Mouse (Mus musculus): ENCODE data around the gene Pnkd. TPM values are rescaled to one million over a fixed set of nuclear protein-coding genes. Genes with fewer than 3 reads are reported as not detected.
"Not testable (repeated sequence)": the region's sequence is repeated elsewhere in the genome, so short reads cannot be mapped to it uniquely, and the experiment has no call there.

Gene Pnkd
- polyA plus RNA-seq, 1 experiment: 63.0 TPM

DNA sequence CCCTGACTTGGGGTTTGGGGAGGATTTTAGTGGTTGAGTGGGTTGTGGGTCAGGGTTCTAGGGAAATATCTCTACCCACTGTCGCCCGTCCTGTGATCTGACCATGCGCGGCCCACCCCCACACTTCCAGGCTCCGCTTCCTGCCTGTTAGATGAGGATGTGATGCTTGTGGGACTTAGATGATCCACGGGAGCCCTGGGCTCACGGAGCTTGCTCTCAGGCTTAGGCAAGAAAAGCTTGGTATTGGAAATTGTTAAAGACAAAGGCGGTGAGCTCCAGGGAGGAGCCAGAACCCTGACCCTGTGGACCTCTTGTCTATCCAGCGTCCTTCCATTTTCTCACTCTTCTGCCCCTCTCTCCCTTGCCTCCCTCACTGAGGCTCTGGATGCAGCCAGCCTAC lies 55.2 kb downstream of the Pnkd start:
- 80% methylated on average over 9 of the region's 9 CpGs for WGBS
- TF ChIP-seq CTCF (IDR thresholded peaks at IDR 0.05; ENCODE audit: insufficient read depth, low read length) (no peak), POLR2A (IDR thresholded peaks at IDR 0.05; ENCODE audit: borderline replicate concordance, extremely low read depth, low read depth, low read length) (no peak)
- Histone ChIP-seq H3K4me1 (ENCODE audit: control insufficient read depth, insufficient read depth, low read length) (no peaks in the 10 kb centered on the region), H3K4me3 (replicated peaks; ENCODE audit: extremely low read depth, low read depth, low read length) (no peak overlapping the region)
- DNase-seq: no peak

DNA sequence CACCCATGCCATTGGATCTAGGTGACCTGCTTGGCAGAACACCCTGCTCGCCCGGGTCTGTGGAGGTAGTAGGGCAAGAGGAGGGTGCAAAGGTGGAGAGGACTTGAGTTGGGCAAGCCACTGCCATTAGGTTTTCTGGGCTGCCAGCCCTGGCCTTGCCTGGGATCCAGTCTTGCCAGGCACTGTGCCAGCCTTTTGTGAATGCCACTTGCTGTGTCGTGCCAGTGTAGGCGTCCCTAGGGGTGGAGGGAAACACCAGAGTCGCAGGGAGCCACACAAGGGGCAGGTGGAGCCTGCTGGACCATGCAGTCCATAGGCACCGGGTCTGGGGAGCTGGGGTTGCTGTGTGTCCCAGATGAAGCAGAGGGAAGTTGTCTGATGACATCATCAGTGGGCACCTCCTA lies 55.6 kb downstream of the Pnkd start:
- no peak for DNase-seq
- 50% methylated on average over 6 of the region's 6 CpGs for WGBS
- TF ChIP-seq POLR2A (IDR thresholded peaks at IDR 0.05; ENCODE audit: borderline replicate concordance, extremely low read depth, low read depth, low read length): no peak
- TF ChIP-seq CTCF (IDR thresholded peaks at IDR 0.05; ENCODE audit: insufficient read depth, low read length): no peak

DNA sequence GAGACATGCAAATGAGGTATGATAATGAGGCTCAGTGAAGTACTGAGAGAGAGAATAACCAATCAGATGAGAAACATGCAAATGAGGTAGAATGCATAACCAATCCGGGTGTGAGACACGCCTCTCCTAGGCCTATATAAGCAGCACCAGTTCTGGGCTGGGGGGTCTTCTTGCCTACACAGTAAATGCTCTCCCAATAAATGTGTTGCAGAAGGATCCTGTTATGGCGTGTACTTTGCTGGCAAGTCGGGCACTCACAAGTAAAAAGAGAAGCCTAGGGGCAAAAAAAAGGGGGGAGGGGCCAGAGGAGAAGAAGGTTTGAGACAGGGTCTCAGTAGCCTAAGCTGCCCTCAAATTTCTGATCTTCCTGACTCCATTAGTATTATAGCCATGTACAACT lies 56.3 kb downstream of the Pnkd start:
- H3K4me1 ChIP-seq (ENCODE audit: control insufficient read depth, insufficient read depth, low read length); H3K4me3 ChIP-seq (replicated peaks; ENCODE audit: extremely low read depth, low read depth, low read length); DNase-seq: not testable (repeated sequence)
- WGBS: 90% methylated on average over 4 of the region's 4 CpGs

More for the DNA sequence above, 55.6 kb downstream of the Pnkd start:
- Histone ChIP-seq H3K4me1 (ENCODE audit: control insufficient read depth, insufficient read depth, low read length) (no peaks in the 10 kb centered on the region), H3K4me3 (replicated peaks; ENCODE audit: extremely low read depth, low read depth, low read length) (no peak overlapping the region)

DNA sequence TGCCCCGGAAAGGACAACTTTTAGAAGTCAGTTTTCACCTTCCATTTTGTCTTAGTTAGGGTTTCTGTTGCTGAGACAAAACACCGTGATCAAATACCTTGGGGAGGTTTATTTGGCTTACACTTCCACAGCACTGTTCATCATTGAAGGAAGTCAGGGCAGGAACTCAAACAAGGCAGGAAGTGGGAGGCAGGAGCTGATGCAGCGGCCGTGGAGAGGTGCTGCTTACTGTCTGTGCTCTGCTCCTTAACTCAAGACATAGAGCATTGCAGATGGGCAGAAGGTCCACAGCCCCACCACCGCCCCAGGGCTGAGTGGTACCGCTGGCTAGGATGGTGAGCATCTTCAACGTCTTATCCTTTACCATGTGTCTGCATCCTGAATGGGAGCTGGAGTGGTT lies 57.2 kb downstream of the Pnkd start:
- 72% methylated on average over 7 of the region's 7 CpGs for WGBS
- DNase-seq: no peak
- Histone ChIP-seq H3K4me3 (replicated peaks; ENCODE audit: extremely low read depth, low read depth, low read length) (no peak overlapping the region), H3K4me1 (ENCODE audit: control insufficient read depth, insufficient read depth, low read length) (no peaks in the 10 kb centered on the region)
- TF ChIP-seq POLR2A (IDR thresholded peaks at IDR 0.05; ENCODE audit: borderline replicate concordance, extremely low read depth, low read depth, low read length): no peak
- no peak for TF ChIP-seq CTCF (IDR thresholded peaks at IDR 0.05; ENCODE audit: insufficient read depth, low read length)

DNA sequence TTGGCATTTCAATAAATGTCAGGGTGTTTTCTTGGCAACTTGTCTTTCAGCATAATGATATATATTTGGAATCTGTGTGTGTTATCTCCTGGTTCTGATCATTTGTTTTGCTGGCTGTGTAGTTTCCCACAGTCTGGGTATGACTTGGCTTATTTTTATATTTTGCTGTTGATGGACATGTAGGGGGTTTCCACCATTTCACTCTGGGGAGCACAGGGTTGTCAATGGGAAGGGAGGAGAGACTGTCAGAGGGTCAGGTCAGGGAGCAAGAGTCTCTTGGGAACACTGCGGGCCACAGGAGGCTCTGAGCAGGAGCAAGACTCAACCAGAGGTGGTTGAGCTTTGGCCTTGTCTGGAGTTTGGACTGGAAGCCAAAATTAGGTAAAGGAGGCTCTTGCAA lies 57.6 kb downstream of the Pnkd start:
- TF ChIP-seq POLR2A (IDR thresholded peaks at IDR 0.05; ENCODE audit: borderline replicate concordance, extremely low read depth, low read depth, low read length) (no peak), CTCF (IDR thresholded peaks at IDR 0.05; ENCODE audit: insufficient read depth, low read length) (no peak)
- DNase-seq: no peak
- 81% methylated on average over 1 of the region's 1 CpGs for WGBS
- no peak overlapping the region for H3K4me3 ChIP-seq (replicated peaks; ENCODE audit: extremely low read depth, low read depth, low read length)
- H3K4me1 ChIP-seq (ENCODE audit: control insufficient read depth, insufficient read depth, low read length): no peaks in the 10 kb centered on the region

DNA sequence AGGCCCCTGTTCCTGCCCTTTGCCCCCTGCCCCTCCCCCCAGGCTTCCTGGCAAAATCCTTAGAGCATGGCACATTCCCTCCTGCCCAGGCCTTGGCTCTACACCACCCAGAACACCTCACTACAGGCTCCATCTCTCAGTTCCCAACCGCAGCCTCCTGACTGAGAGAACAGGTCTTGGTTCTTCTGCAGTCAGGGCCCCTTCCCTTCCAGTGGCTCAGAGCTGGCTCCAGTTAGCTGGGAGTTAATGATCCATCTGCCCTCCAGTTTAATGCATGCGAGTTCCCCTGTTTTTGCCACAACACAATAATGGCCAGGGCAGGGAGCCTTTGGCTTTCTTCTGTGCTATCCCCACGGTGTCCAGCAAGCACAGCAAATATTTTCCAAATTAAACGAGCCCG lies 58.4 kb downstream of the Pnkd start:
- 65% methylated on average over 5 of the region's 5 CpGs for WGBS
- Histone ChIP-seq H3K4me3 (replicated peaks; ENCODE audit: extremely low read depth, low read depth, low read length) (no peak overlapping the region), H3K4me1 (ENCODE audit: control insufficient read depth, insufficient read depth, low read length) (no peaks in the 10 kb centered on the region)
- no peak for DNase-seq
- no peak for TF ChIP-seq POLR2A (IDR thresholded peaks at IDR 0.05; ENCODE audit: borderline replicate concordance, extremely low read depth, low read depth, low read length)
- no peak for TF ChIP-seq CTCF (IDR thresholded peaks at IDR 0.05; ENCODE audit: insufficient read depth, low read length)

DNA sequence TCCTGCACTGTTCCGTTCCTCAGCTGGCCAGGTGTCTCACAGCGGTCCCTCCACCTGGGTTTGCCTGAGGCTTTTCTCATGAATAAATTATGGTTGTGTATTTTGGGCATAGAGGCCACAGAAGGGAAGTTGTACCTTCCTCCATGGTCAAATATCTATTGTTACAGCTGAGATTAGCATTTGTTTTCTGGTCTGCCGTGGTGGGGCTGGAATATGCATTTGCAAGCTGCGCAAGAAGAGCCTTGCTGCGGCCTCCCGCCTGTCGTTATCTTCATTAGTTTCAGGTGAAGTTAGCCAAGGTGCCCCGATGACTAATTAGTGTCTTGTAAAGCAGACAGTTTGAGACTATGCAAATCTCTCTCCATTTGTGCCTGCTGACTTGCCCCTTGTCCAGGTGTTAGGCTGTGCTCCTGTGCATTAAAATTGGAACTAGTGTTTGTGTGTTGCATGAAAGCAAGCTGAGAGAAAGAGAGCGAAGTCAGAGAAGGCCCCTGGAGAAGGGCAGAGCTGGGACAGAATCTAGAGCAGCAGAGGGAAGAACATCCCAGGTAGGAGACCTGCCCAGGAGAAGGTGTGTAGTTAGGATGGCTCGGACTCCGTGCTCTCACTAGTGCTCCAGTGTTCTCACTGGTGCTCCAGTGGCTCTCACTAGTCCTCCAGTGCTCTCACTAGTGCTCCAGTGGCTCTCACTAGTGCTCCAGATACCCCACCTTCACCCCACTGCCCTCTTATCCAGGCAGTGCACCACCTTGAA lies 59.6 kb downstream of the Pnkd start:
- no peak for DNase-seq
- no peaks in the 10 kb centered on the region for H3K4me1 ChIP-seq (ENCODE audit: control insufficient read depth, insufficient read depth, low read length)
- no peak overlapping the region for H3K4me3 ChIP-seq (replicated peaks; ENCODE audit: extremely low read depth, low read depth, low read length)
- WGBS: 80% methylated on average over 11 of the region's 11 CpGs
- TF ChIP-seq POLR2A (IDR thresholded peaks at IDR 0.05; ENCODE audit: borderline replicate concordance, extremely low read depth, low read depth, low read length) (no peak), CTCF (IDR thresholded peaks at IDR 0.05; ENCODE audit: insufficient read depth, low read length) (no peak)

DNA sequence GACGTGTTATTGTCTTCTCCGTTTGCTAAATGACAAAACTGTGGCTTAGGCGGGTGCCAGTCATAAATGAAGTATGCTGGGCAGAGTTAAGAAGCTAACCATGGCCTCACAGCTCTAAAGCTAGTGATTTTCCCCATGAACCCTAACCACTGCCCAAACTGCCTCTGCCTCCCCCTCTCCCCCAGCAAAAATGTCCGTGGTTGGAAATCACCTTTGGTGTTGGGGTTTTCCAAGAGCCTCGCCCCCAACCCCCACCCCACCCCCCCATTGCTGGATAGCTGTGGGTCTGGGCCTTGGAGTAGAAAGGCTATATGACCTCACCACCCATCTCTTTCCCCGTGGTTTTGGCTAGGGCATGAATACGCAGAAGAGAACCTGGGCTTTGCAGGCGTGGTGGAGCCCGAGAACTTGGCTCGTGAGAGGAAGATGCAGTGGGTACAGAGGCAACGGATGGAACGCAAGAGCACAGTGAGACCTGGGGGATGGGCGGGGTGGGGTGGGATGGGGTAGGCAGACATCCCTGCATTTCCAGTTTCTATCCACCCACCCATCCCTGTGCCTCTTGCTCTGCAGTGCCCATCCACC lies 66.5 kb downstream of the Pnkd start:
- H3K4me1 ChIP-seq (ENCODE audit: control insufficient read depth, insufficient read depth, low read length): no peaks in the 10 kb centered on the region
- WGBS: 91% methylated on average over 13 of the region's 13 CpGs

DNA sequence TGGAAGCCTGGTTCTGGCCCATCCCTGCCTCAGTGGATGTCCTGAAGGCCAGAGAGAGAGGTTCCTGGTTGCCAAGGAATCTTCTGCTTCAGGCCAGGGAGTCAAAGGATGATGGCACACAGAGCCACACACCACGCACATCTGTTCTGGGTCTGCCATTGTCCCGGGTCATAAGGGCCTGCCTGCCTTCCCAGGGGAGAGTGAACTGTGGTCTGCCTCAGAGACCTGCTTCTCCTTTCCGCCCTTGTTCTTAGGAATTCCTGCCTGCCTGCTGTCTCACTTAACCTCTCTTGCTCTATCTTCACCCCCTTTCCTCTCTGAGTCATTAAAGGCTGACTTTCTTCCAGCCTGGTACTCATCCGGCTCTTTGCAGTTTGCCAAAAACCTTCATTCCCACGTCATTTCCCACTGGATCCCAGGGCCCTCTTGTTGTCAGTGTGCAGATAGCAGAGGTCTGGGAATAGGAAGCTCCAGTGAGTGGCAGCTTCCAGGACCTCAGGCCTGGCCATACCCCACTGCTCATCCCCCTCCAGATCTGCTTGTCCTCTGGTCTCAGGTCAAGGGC lies 67.9 kb downstream of the Pnkd start:
- no peak overlapping the region for H3K4me3 ChIP-seq (replicated peaks; ENCODE audit: extremely low read depth, low read depth, low read length)
- no peak for DNase-seq
- no peaks in the 10 kb centered on the region for H3K4me1 ChIP-seq (ENCODE audit: control insufficient read depth, insufficient read depth, low read length)
- 69% methylated on average over 5 of the region's 5 CpGs for WGBS
- TF ChIP-seq CTCF (IDR thresholded peaks at IDR 0.05; ENCODE audit: insufficient read depth, low read length) (no peak), POLR2A (IDR thresholded peaks at IDR 0.05; ENCODE audit: borderline replicate concordance, extremely low read depth, low read depth, low read length) (no peak)

More for the DNA sequence above, 66.5 kb downstream of the Pnkd start:
- no peak for DNase-seq
- TF ChIP-seq POLR2A (IDR thresholded peaks at IDR 0.05; ENCODE audit: borderline replicate concordance, extremely low read depth, low read depth, low read length) (no peak), CTCF (IDR thresholded peaks at IDR 0.05; ENCODE audit: insufficient read depth, low read length) (no peak)
- no peak overlapping the region for H3K4me3 ChIP-seq (replicated peaks; ENCODE audit: extremely low read depth, low read depth, low read length)
